Mouse (Mus musculus): Measurements from ENCODE around the gene Eml2. TPM values are rescaled to one million over a fixed set of nuclear protein-coding genes. Genes with fewer than 3 reads are reported as not detected.

The Eml2 gene
- polyA plus RNA-seq, 1 experiment from 2014 or later, result 6.1 TPM

- DNase-seq (ENCODE audit: low spot score), result no peak
These were observed 26.0 kb downstream of the Eml2 start for GRCm38 (mm10) chr7:19202065-19202850.

DNA sequence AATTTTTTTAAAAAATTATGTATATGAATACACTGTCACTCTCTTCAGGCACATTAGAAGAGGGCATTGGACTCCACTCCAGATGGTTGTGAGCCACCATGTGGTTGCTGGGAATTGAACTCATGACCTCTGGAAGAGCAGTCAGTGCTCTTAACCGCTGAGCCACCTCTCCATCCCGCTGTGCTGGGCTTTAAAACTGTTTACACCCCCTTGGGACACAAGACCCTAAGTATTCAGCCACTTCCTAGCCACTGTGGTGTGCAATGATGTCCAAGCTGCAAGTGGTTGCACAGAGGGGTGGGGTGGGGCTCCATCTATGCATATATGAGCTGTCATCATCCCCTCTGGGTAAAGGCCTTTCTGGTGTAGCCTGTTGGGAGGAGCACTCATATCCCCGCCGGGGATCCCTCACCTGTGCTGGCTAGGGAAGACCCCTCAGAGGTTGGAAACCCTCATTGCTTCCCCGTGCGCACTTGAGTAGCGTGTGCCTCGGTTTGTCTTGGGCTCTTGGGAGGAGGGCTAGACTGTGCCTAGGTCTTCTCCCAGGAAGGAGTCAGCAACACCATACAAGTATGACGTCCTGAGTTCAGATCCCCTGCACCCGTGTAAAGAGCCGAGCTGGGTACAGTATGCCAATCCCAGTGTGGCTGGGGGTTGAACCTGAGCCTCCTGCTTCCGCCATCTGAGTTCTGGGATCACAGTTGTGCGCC is 32.1 kb downstream of the Eml2 start:
- no peak for DNase-seq (ENCODE audit: low spot score)

- no peak for DNase-seq (ENCODE audit: low spot score)
These were observed 32.8 kb downstream of the Eml2 start for GRCm38 (mm10) chr7:19208944-19209472.

- DNase-seq (ENCODE audit: low spot score), result no peak
These were observed 33.3 kb downstream of the Eml2 start for GRCm38 (mm10) chr7:19209494-19209893.

DNA sequence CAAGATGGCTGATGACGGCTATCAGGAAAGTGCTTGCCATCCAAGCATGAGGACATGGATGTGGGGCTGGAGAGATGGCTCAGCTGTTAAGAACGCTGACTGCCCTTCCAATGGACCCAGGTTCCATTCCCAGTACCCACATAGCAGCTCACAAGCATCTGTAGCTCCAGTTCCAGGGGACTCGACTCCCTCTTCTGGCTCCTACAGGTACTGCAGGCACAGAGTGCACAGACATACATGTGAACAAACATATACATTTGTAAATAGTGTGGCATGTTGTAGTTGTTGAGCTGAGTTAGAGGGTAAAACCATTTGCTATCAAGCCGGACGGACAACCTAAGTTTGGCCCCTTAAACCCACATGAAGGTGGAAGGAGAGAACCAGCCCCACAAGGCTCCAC is 33.8 kb downstream of the Eml2 start:
- DNase-seq (ENCODE audit: low spot score), result no peak

DNA sequence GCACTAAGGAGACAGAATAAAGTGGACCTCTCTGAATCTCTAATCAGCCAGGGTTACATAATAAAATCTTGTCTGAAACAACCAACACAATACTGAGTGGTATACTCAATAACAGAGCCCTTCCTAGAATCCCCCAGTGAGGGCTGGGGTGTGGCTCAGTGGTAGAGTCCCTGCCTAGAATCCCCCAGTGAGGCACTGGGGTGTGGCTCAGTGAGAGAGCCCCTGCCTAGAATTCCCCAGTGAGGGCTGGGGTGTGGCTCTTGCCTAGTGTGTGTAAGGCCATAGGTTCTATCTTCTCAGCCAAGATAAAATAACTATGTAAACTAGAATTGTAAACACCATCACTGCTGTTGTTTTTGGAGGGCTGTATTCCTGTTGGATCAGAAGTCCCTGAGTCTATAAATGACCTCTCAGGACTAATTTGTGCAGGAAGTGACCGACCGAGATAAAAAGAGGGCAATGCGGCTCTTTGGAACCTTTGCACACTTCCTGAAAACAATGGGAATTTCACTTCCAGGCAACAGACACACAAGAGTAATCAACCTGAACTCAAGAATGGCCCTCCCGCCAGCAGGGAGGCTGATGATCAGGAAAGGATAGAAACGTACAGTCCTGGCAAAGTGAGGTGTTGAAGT is 34.9 kb downstream of the Eml2 start:
- DNase-seq (ENCODE audit: low spot score), result no peak

- peak; percentile 23 for DNase-seq (ENCODE audit: low spot score)
These were observed 36.0 kb downstream of the Eml2 start, which contains the start of gene Gpr4 for GRCm38 (mm10) chr7:19211996-19212755. TSS of gene Gpr4 (plus strand) at chr7:19212538.

- no peak for DNase-seq (ENCODE audit: low spot score)
These were observed 37.2 kb downstream of the Eml2 start for GRCm38 (mm10) chr7:19213385-19213784.

DNA sequence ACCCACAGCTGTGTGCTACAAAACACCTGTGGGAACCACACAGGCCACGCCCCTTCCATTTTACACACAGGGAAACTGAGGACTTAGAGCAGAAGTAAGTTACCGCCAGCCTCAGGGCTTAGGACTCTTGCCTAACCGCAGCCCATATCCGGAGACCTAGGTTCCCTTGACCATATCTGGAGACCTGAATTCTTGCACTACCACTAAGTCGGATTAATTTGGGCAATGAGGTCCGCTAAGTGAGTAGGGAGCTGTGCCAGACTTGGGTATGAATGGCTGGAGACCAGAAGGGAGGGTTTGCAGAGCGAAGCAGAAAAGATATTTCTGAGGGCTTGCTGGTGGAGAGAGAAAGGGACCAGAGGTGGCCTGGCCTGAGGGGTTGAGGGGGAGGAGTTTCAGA is 38.1 kb downstream of the Eml2 start:
- no peak for DNase-seq (ENCODE audit: low spot score)

- DNase-seq (ENCODE audit: low spot score), result no peak
These were observed 38.7 kb downstream of the Eml2 start for GRCm38 (mm10) chr7:19214940-19215339.

DNA sequence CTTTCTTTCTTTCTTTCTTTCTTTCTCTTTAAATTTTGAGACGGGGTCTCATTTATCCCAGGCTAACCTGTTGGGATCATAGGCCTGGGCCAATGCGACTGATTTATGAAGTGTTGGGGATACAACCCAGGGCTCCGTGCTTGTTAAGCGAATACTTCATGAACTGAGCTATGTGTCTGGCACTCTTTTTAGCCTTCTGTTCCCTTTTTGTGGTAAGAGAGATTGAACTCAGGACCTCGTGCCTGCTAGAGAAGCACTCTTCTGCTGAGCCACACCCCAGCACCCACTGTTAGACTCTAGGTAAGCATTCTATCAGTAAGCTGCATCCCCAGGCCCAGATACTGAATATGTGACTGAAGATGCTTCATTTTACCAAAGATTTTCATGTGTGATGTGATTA is 41.3 kb downstream of the Eml2 start:
- DNase-seq (ENCODE audit: low spot score), result no peak

DNA sequence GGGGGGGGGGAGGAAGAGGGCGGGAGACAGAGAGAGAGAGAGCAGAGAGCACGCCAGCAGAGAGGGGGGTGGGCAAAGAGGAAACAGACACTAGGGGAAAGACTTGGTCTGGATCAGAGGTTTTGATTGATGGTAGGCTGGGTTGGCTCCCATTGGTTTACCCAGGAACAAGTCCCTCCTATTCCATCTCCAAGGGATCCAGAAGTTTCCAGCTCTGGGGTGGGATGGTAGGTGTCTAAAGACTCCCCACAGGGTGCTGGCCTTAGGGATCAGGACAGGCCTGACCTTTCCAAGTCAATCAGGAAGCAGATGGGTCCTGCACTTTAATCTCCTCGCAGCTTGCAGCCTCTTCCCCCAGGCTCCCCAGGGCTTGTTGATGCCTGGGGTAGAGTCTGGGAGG is 41.7 kb downstream of the Eml2 start:
- DNase-seq (ENCODE audit: low spot score), result no peak

DNA sequence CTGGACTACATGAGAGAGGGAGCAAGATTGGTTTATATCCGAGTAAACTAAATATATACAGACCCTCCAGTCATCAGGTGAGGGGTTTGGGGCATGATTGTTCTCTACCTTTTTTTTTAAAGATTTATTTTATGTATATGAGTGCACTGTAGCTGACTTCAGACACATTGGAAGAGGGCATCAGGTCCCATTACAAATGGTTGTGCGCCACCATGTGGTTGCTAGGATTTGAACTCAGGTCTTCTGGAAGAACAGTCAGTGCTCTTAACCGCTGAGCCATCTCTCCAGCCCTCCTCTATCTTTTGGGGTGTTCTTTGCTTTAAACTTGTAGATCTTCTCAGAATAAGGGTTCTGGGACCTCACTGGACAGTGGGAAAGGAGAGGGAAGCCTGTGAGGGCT is 43.8 kb downstream of the Eml2 start:
- DNase-seq (ENCODE audit: low spot score), result no peak

DNA sequence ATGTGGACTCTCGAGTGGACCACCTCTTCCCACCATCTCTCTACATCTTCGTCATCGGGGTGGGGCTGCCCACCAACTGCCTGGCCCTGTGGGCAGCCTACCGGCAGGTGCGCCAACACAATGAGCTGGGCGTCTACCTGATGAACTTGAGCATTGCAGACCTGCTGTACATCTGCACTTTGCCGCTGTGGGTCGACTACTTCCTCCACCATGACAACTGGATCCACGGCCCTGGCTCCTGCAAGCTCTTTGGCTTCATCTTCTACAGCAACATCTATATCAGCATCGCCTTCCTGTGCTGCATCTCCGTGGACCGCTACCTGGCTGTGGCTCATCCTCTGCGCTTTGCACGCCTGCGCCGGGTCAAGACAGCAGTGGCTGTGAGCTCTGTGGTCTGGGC is 46.0 kb downstream of the Eml2 start:
- DNase-seq (ENCODE audit: low spot score), result no peak

DNA sequence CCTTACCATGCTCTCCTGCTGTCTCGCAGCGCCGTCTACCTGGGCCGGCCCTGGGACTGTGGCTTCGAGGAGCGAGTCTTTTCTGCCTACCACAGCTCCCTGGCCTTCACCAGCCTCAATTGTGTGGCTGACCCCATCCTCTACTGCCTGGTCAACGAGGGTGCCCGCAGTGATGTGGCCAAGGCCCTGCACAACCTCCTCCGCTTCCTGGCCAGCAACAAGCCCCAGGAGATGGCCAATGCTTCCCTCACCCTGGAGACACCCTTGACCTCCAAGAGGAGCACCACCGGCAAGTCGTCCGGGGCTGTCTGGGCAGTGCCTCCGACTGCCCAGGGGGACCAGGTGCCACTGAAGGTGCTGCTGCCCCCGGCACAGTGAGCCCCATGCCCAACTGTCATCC is 46.7 kb downstream of the Eml2 start:
- no peak for DNase-seq (ENCODE audit: low spot score)

- DNase-seq (ENCODE audit: low spot score), result no peak
These were observed 48.7 kb downstream of the Eml2 start for GRCm38 (mm10) chr7:19224933-19225332.

GRCm38 (mm10) chr7:19226817-19227797 is 50.9 kb downstream of the Eml2 start:
- DNase-seq (ENCODE audit: low spot score), result peak; percentile 68

GRCm38 (mm10) chr7:19227883-19228792 is 51.9 kb downstream of the Eml2 start, which contains the start of gene Opa3:
TSS of gene Opa3 (plus strand) at chr7:19228334.
- peak; percentile 100 for DNase-seq (ENCODE audit: low spot score)

DNA sequence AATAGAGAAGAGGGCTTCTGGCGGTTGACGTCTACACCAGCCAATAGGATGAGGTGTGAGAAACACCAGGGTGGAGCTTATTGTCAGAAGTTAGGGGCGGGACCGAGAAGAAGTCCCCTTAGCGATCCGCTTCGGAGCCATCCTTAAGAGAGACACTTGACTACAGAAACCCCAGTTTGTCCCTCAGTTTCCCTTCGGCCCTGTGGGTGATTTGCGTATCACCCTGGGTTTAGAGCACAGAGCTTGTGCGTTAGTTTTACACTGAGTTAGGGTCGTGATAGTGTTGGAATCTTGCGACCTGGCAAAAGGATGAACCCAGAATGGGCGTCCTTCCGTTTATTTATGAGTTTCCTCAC is 52.5 kb downstream of the Eml2 start:
- no peak for DNase-seq (ENCODE audit: low spot score)
